Mouse (Mus musculus) brain, embryonic 14.5 days (tissue): ENCODE data around the gene Ccdc148. TPM values are rescaled to one million over a fixed set of nuclear protein-coding genes. Genes with fewer than 3 reads are reported as not detected.

ENCODE experiments used
- DNase-seq: peaks from one replicate; pipeline ENCODE4 v3.0.0-alpha.2; 2011; ENCODE audit warnings: low read depth
- CTCF ChIP-seq: fragments of 200-500 bp; IDR thresholded peaks from 2 replicates; pipeline ENCODE4 v1.5.1; 2012; ENCODE audit warnings: inconsistent platforms, mild to moderate bottlenecking, moderate library complexity, borderline replicate concordance; ENCODE audit not compliant: insufficient read depth, insufficient read length; ENCODE audit errors: extremely low read depth
- POLR2A ChIP-seq: fragments of 200-500 bp; IDR thresholded peaks from 2 replicates; pipeline ENCODE4 v1.6.1; 2012; ENCODE audit warnings: mild to moderate bottlenecking, inconsistent platforms, borderline replicate concordance; ENCODE audit not compliant: poor library complexity, insufficient read depth, insufficient read length, severe bottlenecking; ENCODE audit errors: extremely low read depth
- polyA plus RNA-seq: library from polyadenylated mRNA; depleted of rRNA; stranded (reverse); fragments of >200 nt; gene quantifications from 2 replicates; pipeline ENCODE4 v1.2.3, GENCODE M21; 2012

Ccdc148 gene
- polyA plus RNA-seq, 1 experiment = 2.5 TPM

DNA sequence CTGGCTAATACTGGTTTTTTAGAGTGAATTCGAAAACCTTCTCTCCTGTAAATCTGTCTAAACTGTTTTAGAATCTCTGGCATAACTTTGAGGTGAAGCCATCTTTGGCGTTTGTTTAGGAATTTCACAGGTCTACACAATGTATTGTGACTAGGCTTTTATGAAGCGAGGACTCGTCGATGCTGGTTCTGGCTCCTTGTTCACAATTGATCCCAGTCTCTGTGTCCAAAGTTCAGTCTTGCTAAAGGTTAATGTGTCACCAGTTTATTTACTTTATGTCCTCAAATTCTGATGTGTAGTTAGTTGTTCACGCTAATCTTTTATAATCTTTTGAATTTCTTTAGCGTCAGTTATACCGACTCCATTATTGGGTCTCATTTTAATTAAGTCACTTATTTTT lies 29.4 kb downstream of the Ccdc148 start:
- TF ChIP-seq POLR2A (no peak), CTCF (no peak)
- no peak for DNase-seq

DNA sequence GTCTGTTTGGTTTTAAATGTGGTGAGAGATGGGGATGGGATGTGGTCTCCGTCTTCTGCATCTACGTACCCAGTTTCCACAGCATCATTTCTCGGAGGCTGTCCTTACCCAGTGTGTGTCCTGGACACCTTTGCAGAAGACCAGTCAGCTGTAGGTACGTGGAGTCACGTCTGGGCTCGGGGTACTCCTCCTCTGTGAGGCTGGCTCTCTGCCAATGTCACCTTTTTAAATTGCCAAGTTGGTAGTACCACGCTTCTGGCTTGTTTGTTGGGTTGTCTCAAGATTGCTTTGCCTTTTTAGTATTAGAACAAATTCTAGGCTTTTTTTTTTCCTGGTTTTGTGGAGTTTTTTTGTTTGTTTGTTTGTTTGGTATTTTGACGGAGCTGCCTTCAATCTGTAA lies 30.7 kb downstream of the Ccdc148 start:
- TF ChIP-seq POLR2A (no peak), CTCF (no peak)
- DNase-seq = no peak

DNA sequence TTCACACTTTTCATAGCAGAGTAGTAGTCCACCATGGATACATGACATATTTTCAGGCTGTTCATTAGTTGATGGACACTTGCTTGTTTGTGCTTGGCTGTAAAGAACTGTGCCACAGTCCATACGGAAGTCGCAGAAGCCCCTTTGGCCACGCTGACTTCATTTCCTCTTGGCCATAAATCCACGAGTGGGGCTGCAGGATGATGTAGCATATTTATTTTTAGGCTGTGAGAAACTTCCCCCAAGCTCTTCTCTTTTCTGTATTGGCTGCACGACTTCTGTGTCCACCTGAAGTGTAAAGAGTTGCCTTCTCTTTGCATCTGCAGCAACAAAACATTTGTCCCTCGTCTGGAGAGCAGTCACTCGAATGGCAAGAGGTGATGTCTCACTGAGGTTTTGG lies 31.5 kb downstream of the Ccdc148 start:
- DNase-seq = no peak
- TF ChIP-seq CTCF (no peak), POLR2A (no peak)

DNA sequence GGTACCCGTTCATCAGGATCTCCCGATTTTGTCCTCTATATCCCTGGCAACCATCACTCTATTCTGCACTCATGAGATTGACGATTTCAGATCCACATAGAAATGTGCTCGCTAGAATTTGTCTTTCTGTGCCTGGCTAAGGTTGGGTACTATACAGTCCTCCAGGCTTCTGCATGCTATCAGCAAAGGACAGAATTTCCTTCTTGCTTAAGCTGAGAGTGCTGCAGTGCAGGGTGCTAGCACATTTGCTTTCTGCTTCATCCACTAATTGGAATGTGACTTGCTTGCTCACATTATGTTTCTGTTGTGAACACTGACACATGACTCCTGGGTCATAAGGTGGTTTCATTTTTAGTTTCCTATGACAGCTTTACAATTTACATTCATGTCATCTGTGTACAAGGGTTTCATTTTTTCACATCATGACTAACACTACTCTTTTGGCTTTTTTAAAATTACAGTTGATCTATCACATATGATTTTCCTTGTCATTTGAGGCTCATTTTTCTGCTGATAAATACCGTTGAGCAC lies 104.8 kb downstream of the Ccdc148 start:
- DNase-seq = peak; percentile 25
- TF ChIP-seq POLR2A (no peak), CTCF (no peak)

DNA sequence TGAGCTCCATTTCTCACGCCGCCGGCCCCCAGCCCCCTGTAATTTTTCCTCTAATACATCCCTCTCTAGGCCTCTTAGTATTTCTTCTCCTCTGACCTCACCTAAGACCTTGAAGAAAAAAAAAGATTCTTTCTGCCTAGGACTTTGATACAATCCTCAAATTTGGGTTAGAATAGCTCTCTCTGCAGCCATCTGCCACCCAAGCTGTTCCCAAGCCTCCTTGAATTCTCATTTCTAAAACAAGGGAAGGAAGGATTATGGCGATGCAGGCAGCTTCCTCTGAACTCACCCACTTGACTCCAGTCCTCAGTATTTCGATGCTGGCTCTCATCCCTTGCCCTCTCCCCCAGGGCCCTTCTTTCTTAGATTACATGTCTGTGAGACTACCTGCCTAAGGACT lies 106.1 kb downstream of the Ccdc148 start:
- peak; percentile 46 for DNase-seq
- no peak for TF ChIP-seq POLR2A
- no peak for TF ChIP-seq CTCF

DNA sequence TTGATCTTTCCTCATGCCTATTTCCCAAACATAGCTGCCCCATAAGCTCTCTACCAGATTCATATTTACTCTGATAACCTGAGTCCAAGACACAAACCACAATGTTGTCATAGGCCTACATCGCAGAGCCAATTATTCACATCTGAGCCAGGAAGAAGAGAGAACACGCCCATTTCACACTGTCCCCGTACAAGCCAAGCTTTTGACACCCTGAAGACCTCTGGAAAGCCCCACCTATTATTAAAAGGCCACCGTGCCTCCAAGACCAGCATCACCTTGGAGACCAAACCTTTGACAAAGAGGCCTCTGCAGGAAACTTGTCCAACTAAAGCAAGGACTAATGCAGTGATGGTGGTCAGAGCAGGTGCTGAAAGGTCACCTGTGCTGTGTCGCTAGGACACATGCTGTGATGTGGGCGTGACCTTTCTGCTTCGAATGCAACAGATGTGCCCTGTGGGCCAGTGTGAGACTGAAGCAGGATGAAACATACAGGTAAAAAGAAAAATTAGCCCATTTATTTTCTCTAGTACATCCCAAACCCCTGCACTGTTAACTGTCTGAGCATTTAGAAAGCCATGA lies 106.9 kb downstream of the Ccdc148 start:
- no peak for TF ChIP-seq POLR2A
- no peak for TF ChIP-seq CTCF
- no peak for DNase-seq

DNA sequence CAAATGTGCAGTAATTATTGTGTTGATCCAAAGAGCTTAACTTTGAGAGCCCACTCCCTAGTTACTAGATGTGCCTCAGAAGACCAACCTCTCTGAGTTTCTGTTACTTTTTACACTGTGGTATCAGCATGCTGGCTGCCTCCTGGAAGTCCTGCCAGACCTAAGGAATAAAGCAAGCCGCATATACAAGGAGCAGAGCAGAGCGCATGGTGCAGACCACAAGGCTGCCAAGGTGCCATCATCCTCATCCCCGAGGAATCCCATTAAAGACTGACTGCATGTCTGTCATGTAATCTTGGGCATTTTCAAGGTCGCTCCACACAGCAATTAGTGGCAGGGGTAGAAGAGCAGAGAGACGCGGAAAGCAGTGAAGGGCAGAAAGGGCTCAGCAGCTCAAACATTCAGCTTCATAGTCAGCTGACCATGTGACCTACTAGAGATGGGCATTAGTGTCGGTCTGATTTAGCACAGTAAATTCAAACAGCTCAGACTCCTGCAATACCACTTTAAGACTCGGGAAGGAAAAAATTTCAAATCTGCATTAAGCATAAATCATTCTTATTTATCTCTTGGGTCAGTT lies 110.1 kb downstream of the Ccdc148 start:
- peak; percentile 42 for DNase-seq
- no peak for TF ChIP-seq POLR2A
- no peak for TF ChIP-seq CTCF

DNA sequence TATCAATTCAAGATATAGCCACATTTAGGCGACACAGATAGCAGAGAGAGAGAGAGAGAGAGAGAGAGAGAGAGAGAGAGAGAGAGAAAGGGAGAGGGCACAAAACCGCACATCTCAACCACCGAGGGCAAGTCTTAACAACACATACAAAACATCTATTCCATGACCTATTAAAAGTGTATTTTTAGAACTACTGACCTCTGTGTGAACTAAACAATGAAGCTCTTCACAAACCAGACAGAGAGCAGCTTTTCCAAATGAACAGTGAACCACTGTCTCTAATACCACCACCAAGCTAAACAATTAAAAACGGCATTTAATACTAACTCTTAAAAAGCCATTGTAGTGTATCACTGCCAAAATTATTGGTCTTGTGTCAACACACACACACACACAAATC lies 110.8 kb downstream of the Ccdc148 start:
- no peak for TF ChIP-seq POLR2A
- TF ChIP-seq CTCF = no peak
- DNase-seq = no peak

DNA sequence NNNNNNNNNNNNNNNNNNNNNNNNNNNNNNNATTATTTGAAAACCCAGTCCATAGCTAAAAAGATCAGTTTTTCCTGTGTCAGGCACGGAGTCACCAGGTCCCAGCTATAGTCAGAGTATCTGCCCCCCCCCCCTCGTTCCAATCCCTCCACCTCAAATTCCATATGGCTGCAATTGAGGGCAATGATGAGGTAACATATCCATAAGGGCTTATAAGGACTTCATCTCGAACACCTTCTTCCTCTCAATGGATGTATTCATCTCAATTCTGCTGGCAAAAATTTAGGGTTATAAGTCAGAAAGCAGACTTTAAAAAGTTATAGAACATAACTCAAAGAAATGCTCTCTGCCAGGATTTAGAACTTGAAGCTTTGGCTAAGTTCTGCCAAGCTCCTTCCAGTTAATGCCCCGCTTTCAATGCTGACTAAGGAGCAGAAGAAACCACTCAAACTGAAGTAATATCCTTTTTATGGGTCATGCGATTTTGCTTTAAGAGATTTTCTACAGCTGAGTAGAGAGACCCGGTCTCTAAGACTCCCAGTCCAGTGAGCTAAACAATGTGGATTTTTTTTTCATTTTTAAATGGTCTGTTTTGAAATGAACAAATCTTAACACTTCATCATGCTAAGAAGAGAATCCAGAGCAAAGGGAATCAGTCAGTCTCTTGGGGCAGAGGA lies 111.6 kb downstream of the Ccdc148 start:
- peak; percentile 55 for DNase-seq

DNA sequence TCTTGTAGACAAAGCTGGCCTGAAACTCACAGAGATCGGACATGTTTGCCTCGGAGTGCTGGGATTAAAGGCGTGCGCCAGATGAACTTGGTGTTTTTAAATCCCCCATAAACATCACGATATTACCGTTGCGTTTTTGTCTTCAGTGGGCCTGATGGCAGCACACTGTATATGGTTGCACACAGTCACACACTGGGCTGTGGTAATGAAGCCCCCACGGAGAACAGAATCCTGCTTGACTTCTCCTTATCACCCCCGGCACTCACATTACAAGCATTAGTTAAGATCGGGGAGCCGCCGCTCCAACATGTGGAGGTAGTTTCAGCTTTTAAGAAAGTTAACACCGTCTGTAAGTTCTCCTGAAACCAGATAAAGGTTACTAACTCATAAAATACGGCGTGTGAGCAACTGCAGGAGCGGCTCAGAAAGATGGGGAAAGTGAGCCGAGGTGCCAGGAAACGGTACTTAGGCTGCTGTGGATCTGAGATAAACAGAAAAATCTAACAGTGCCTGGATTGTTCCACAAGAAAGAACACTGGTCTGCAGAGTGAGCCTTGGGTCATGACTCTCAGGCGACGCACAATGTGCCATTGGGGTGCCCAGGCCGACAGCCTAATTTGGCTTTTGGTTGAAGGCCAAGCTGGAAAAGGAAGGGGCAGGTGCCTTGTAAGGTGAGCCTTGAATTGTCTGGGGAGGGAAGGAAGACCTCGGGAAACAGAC lies 117.0 kb downstream of the Ccdc148 start:
- DNase-seq = no peak
- TF ChIP-seq CTCF = no peak
- TF ChIP-seq POLR2A = no peak

More for the DNA sequence above, 111.6 kb downstream of the Ccdc148 start:
- TF ChIP-seq POLR2A (no peak), CTCF (no peak)

DNA sequence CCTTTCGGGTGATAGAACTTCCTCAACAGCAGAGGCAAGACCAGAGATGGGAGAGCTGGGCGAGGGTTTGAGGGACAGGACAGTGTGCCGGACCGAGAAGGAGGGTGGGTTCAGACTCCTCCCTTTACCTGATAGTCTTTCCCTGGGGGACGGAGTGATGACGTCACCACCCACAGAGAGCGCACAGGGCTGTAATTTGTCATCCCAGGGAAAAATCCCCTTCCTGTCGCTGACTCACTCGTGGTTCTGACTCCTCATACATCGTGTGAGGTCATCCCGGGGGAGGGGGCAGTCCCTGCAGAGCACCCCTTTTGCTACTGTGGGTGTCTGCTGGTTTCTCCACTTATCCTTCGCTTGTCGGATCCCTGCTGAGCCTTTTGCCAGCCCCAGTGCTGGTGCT lies 117.9 kb downstream of the Ccdc148 start:
- TF ChIP-seq POLR2A (no peak), CTCF (no peak)

More for the DNA sequence above, 117.9 kb downstream of the Ccdc148 start:
- DNase-seq = no peak
